Comparison of ENCODE assay signal across 16 mouse cellular contexts in the genomic region with DNA sequence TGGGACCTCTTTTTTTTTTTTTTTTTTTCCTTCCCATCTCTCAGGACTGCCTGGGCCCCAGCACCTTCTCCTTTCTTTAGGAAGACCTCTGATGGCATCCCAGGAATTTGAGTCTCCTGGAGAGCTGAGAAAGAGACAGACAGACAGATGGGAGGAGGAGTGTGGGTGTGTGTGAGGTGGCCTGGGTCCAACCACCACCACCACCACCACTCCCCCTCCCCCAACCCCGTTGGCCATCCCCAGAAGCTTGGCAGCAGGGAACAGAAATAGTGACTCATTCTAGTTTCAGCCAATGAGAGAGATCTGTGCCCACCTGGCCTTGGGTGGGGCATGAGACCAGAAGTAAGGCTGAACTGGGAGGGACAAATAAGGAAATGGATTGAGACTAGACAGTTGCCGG. TPM values are rescaled to one million over a fixed set of nuclear protein-coding genes. Genes with fewer than 3 reads are reported as not detected.
DNase-seq lines count a peak whose midpoint lies in the region; ATAC-seq and TF ChIP-seq lines count a peak whose summit lies in the region.
"Had no signal": no experiment of that assay in that cellular context is flagged by ENCODE, and none has a peak within 500 bp of the region (broad histone marks: within the 10 kb centered on the region; RNA-seq: fewer than 3 reads in every experiment).

No protein-coding gene starts in this region.

- peaks cover 17% of the 10 kb centered on the region for H3K27me3 ChIP-seq in forebrain, embryonic 11.5 days (ENCODE audit: control insufficient read depth, insufficient read depth, low read length)
- H3K27me3 ChIP-seq in forebrain, embryonic 15.5 days, result peaks cover 21% of the 10 kb centered on the region
- H3K27me3 ChIP-seq in kidney, adult 2 months (replicated peaks; ENCODE audit: control insufficient read depth, insufficient read depth, low read length), result no peaks in the 10 kb centered on the region
- H3K27me3 ChIP-seq in ES-Bruce4 (ENCODE audit: control insufficient read depth, insufficient read depth, low read length, poor library complexity, severe bottlenecking), result no peaks in the 10 kb centered on the region

- DNase-seq in forebrain, embryonic 11.5 days (ENCODE audit: low spot score), result peak; percentile 39
- peak; percentile 64 for DNase-seq in kidney, postnatal 10 days
- no peak for DNase-seq in kidney, adult 2 months
- peak; percentile 52 for DNase-seq in brain, adult 2 months (ENCODE audit: low read depth, low spot score)
- no peak for DNase-seq in thymus, postnatal 36 days
- DNase-seq in embryo, embryonic 9.5 days (ENCODE audit: extremely low spot score), result no peak
- DNase-seq: adrenal gland, adult 8-10 months; embryo, embryonic 11 days; heart, postnatal 14 days; lung, postnatal 10 days had no signal

- ATAC-seq in forebrain, embryonic 11.5 days (replicated peaks; ENCODE audit: low FRiP score), result no peak
- ATAC-seq in forebrain, embryonic 15.5 days (replicated peaks), result no peak
- ATAC-seq: forebrain, embryonic 16.5 days; hindbrain, postnatal 0 days had no signal

- no peaks in the 10 kb centered on the region for H3K9me3 ChIP-seq in forebrain, embryonic 11.5 days (ENCODE audit: control insufficient read depth, low read length)
- H3K9me3 ChIP-seq in forebrain, embryonic 15.5 days, result no peaks in the 10 kb centered on the region
- H3K9me3 ChIP-seq in ES-Bruce4 (replicated peaks; ENCODE audit: control insufficient read depth, insufficient read depth, low read length, poor library complexity, severe bottlenecking), result no peaks in the 10 kb centered on the region
- H3K9me3 ChIP-seq: limb, embryonic 12.5 days had no signal

- no peak for TF ChIP-seq POLR2A in kidney, adult 2 months (IDR thresholded peaks at IDR 0.05; ENCODE audit: low read depth, low read length)
- TF ChIP-seq POLR2A in ES-Bruce4 (IDR thresholded peaks at IDR 0.05; ENCODE audit: insufficient read depth, low read length), result no peak

- peaks cover 12% of the 10 kb centered on the region for H3K4me1 ChIP-seq in forebrain, embryonic 11.5 days (replicated peaks; ENCODE audit: control insufficient read depth, insufficient read depth, low read length)
- peaks cover 28% of the 10 kb centered on the region for H3K4me1 ChIP-seq in forebrain, embryonic 15.5 days
- peaks cover 31% of the 10 kb centered on the region for H3K4me1 ChIP-seq in kidney, adult 2 months (ENCODE audit: control insufficient read depth, insufficient read depth, low read length)
- H3K4me1 ChIP-seq in ES-Bruce4 (ENCODE audit: control insufficient read depth, insufficient read depth, low read length), result peaks cover 25% of the 10 kb centered on the region

- TF ChIP-seq EP300 in ES-Bruce4 (IDR thresholded peaks at IDR 0.05; ENCODE audit: insufficient read depth, low read depth, low read length), result peak; percentile 72; the same call in 1 of the 2 replicates

- no peaks in the 10 kb centered on the region for H3K36me3 ChIP-seq in forebrain, embryonic 11.5 days (ENCODE audit: control insufficient read depth, insufficient read depth, low read length)
- H3K36me3 ChIP-seq in forebrain, embryonic 15.5 days, result no peaks in the 10 kb centered on the region
- no peaks in the 10 kb centered on the region for H3K36me3 ChIP-seq in kidney, adult 2 months (ENCODE audit: control insufficient read depth, insufficient read depth, low read length)
- no peaks in the 10 kb centered on the region for H3K36me3 ChIP-seq in ES-Bruce4 (ENCODE audit: control insufficient read depth, insufficient read depth, low read length, poor library complexity, severe bottlenecking)
- H3K36me3 ChIP-seq: limb, embryonic 12.5 days had no signal

- no peak overlapping the region for H3K4me3 ChIP-seq in forebrain, embryonic 11.5 days (ENCODE audit: low read depth, low read length)
- no peak overlapping the region for H3K4me3 ChIP-seq in forebrain, embryonic 15.5 days
- H3K4me3 ChIP-seq in kidney, adult 2 months (ENCODE audit: insufficient read depth, low read depth, low read length), result no peak overlapping the region
- no peak overlapping the region for H3K4me3 ChIP-seq in ES-Bruce4 (ENCODE audit: low read depth, low read length)
- H3K4me3 ChIP-seq: limb, embryonic 12.5 days had no signal

- H3K9ac ChIP-seq in forebrain, embryonic 11.5 days (ENCODE audit: low read length), result no peak overlapping the region
- no peak overlapping the region for H3K9ac ChIP-seq in forebrain, embryonic 15.5 days (replicated peaks)
- no peak overlapping the region for H3K9ac ChIP-seq in ES-Bruce4 (ENCODE audit: low read depth, poor library complexity, severe bottlenecking)
- H3K9ac ChIP-seq: limb, embryonic 12.5 days; liver, embryonic 14.5 days had no signal

- no peak overlapping the region for H3K4me2 ChIP-seq in forebrain, embryonic 11.5 days (ENCODE audit: low read depth, low read length, severe bottlenecking)
- H3K4me2 ChIP-seq in forebrain, embryonic 15.5 days (replicated peaks), result no peak overlapping the region
- H3K4me2 ChIP-seq: limb, embryonic 12.5 days had no signal

- WGBS in forebrain, embryonic 11.5 days, result 42% methylated on average over 2 of the region's 2 CpGs
- 35% methylated on average over 2 of the region's 2 CpGs for WGBS in forebrain, embryonic 15.5 days
- WGBS in kidney, adult 2 months, result 30% methylated on average over 2 of the region's 2 CpGs

- H3K27ac ChIP-seq in forebrain, embryonic 11.5 days (ENCODE audit: low read depth, low read length), result no peak overlapping the region
- H3K27ac ChIP-seq in forebrain, embryonic 15.5 days (replicated peaks), result no peak overlapping the region
- H3K27ac ChIP-seq in kidney, adult 2 months (ENCODE audit: insufficient read depth, low read depth, low read length), result no peak overlapping the region
- H3K27ac ChIP-seq in ES-Bruce4 (ENCODE audit: insufficient read depth, low read length), result peak overlapping the region; percentile 71; the same call in 1 of the 2 replicates
- H3K27ac ChIP-seq: hindbrain, postnatal 0 days; limb, embryonic 12.5 days; liver, embryonic 14.5 days had no signal

- no peak for TF ChIP-seq CTCF in kidney, adult 2 months (conservative IDR thresholded peaks at IDR 0.05; ENCODE audit: insufficient read depth, insufficient read length, low read depth, low read length)
- no peak for TF ChIP-seq CTCF in ES-Bruce4 (IDR thresholded peaks at IDR 0.05; ENCODE audit: low read depth, low read length)

RNA-seq across cellular contexts. Expression of a gene that starts 3.8 kb away (rescaled TPM):
- 2.3 and 2.7 TPM in 2 replicates for polyA plus RNA-seq in forebrain, embryonic 11.5 days (2014; fragmentation: Nextera tagmentation; extraction: Ambion mirVana)
- 1.3 and 1.7 TPM in 2 replicates for polyA plus RNA-seq in forebrain, embryonic 15.5 days (2015; fragmentation: Nextera tagmentation; extraction: Ambion mirVana)
- 80.4 and 93.7 TPM in 2 replicates for polyA plus RNA-seq in kidney, adult 2 months (2012; rRNA removed)
- polyA plus RNA-seq in ES-Bruce4 (2011; ENCODE audit: insufficient read depth, insufficient read length, low read depth, missing spikeins), result 19.6 and 21.5 TPM in 2 replicates

RNA-seq across cellular contexts. Expression of a gene that starts 33.3 kb away (rescaled TPM):
- polyA plus RNA-seq in forebrain, embryonic 11.5 days (2014; fragmentation: Nextera tagmentation; extraction: Ambion mirVana), result 108 and 113 TPM in 2 replicates
- polyA plus RNA-seq in forebrain, embryonic 15.5 days (2015; fragmentation: Nextera tagmentation; extraction: Ambion mirVana), result 77.9 and 85.9 TPM in 2 replicates
- polyA plus RNA-seq in kidney, adult 2 months (2012; rRNA removed), result 15.7 and 16.6 TPM in 2 replicates
- 4.4 and 5.2 TPM in 2 replicates for polyA plus RNA-seq in ES-Bruce4 (2011; ENCODE audit: insufficient read depth, insufficient read length, low read depth, missing spikeins)

RNA-seq across cellular contexts. Expression of a gene that starts 35.8 kb away (rescaled TPM):
- 9.6 and 10.4 TPM in 2 replicates for polyA plus RNA-seq in forebrain, embryonic 11.5 days (2014; fragmentation: Nextera tagmentation; extraction: Ambion mirVana)
- polyA plus RNA-seq in forebrain, embryonic 15.5 days (2015; fragmentation: Nextera tagmentation; extraction: Ambion mirVana), result 7.6 and 9.0 TPM in 2 replicates
- polyA plus RNA-seq in kidney, adult 2 months (2012; rRNA removed), result 59.2 and 66.7 TPM in 2 replicates
- 9.2 and 10.5 TPM in 2 replicates for polyA plus RNA-seq in ES-Bruce4 (2011; ENCODE audit: insufficient read depth, insufficient read length, low read depth, missing spikeins)

RNA-seq across cellular contexts. Expression of a gene that starts 48.7 kb away (rescaled TPM):
- polyA plus RNA-seq in forebrain, embryonic 11.5 days (2014; fragmentation: Nextera tagmentation; extraction: Ambion mirVana), result not detected in 2 replicates
- not detected in 2 replicates for polyA plus RNA-seq in forebrain, embryonic 15.5 days (2015; fragmentation: Nextera tagmentation; extraction: Ambion mirVana)
- polyA plus RNA-seq in kidney, adult 2 months (2012; rRNA removed), result 0.24 and 0.25 TPM in 2 replicates
- 2.4 TPM in 1 of 2 replicates, not detected in the other for polyA plus RNA-seq in ES-Bruce4 (2011; ENCODE audit: insufficient read depth, insufficient read length, low read depth, missing spikeins)
- polyA plus RNA-seq: forebrain, embryonic 16.5 days; hindbrain, postnatal 0 days; limb, embryonic 12.5 days had no signal

Comparison
In these comparisons a context has a peak if more than half of its experiments do, and no peak if none do; other contexts are left out.
1. DNase-seq: peak in forebrain, embryonic 11.5 days (single experiment), kidney, postnatal 10 days (single experiment) and brain, adult 2 months (single experiment); none in kidney, adult 2 months (single experiment), thymus, postnatal 36 days (0 of 2) and embryo, embryonic 9.5 days (single experiment).